Mouse (Mus musculus) spleen, postnatal 36 days (tissue): ENCODE data around the gene Tac1.
"Not testable (repeated sequence)": the region's sequence is repeated elsewhere in the genome, so short reads cannot be mapped to it uniquely, and the experiment has no call there.

Experiments used
- DNase-seq, 2 experiments: peaks; one replicate each; pipeline ENCODE4 v3.0.0; 2022; ENCODE audit warnings: low spot score in 2 of 2, mixed read lengths in 1 of 2

The Tac1 gene

DNA sequence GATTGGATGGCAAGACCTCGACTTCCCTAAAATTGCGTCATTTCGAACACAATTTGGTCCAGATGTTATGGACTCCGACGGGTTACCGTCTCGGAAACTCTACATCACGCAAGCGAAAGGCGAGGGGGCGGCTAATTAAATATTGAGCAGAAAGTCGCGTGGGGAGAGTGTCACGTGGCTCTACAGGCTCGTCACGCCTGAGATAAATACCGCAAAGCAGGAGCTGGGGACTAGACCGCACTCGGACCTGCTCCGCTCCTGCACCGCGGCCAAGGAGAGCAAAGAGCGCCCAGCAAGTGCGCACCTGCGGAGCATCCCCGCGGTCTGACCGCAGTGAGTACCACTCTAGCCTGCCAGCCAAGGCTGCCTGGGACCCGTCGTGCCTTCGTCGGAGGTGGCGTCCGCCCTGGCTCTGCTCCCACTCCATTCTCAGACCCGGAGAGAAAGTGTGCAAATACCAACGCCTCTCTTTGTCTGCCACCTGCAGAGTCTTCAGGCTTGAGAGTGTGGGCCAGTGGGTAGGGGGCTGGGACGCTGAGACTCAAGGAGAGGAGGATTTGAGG, at the start of gene Tac1:
Gene Tac1 (plus strand): TSS at position 51 of the 563 bp plus-strand sequence.
- DNase-seq, result no peak

DNA sequence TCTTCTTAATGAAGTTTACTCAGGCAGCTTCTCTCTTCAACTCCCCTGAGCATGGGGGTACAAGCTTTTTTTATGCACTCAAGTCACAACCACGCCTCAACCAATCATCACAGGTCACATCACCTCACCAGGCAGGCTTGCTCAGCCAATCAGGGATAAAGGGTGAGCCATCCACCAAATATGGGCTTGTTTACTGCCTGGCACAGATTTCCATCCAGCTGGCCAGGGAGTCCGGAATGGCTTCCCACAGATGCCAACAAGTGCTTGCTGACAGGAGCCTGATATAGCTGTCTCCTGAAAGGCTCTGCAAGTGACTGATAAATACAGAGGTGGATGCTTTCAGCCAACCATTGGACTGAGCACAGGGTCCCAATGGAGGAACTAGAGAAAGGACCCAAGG, 11.2 kb upstream of the Tac1 start:
- DNase-seq, result not testable (repeated sequence)

DNA sequence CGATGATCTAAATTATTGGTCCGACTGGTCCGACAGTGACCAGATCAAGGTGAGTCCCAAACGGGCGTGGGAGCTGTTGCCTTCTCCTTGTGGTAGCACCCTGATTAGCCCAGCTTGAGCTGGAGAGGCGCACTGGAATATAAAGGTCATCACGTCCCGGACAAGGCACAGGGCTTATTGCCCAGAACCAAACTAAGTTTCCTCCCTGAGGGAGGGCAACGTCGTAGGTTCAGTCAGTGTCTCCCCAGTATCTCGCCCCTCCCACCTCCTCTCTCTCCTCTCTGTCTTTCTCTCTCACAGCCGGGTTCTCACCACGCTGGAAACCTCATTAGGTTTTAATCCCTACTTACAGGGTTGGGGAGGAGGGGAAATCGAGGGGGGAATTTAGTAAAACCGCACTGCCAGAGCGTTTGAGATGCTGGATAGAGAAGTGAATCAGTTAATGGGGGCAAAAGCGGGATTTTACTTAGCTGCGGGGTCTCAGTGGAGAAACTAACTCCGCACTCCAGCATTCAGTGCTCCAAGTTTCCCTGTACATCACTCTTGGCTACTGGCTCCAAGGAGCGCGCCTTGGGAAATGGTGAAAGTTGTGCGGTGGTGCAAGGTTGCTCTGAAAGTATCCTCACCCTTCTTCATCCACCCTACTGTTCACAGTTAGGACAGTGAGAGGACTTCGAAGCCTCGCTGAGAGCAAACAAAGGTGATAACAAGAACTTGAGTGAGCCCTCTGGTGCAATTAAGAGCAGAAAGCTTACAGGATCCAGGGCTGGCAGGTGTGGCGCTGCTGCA, 1.2 kb downstream of the Tac1 start:
- DNase-seq, result no peak

DNA sequence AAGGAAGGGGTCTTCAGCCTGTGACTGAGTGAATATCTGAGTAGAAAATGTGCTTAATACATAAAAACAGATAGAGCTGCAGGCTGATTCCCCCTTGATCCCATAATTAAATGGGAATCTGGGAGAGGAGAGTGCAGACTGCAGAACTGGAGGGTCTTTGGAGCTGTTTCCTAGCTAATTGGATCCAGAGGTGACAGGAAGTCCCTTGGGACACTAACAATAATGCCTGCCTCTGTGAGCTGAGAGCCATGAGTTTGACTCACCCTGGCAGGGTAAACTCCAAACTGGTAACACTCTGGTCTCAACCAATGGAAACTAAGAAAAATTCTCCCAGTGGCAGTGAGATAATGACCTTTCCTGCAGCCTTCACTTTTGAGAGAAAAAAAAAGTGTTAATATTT, 3.5 kb downstream of the Tac1 start:
- DNase-seq, result no peak

DNA sequence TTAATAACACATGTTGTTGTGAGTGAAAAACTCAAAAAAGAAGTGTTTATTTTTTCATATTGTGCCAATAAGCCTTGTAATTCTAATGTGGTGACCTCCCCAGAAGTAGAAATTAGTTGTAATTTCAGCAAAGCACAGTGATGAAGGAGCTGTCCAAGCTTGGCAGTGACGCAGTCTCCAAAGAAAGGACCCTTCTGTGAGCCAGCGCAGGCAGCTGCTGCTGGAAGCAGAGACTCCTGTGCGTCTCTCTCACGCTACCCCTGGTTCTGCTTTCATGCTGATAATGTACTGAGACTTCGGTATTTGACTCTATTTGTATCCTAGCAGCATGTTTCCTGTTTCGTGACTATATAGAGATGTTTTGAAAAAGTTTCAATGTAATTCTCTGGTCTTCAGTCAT, 7.8 kb downstream of the Tac1 start:
- no peak for DNase-seq

DNA sequence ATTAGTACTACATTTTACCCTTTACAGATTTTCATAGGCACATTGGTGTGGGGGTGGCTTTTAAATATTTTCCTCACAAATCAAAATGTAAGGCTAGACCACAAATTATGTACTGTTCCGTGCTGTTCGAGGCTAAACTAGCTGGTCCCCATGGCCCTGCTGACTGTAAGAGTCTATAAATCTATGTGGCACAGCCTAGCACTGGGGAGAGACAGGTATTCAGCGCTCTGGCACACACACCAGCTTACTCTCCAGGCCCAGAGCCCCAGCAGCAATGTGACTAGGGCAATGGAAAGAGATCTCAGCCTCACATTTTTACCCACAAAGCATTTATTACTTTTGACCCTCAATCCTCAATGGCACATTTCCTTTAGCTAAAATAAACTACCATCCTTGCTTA, 9.9 kb downstream of the Tac1 start:
- DNase-seq, result no peak

DNA sequence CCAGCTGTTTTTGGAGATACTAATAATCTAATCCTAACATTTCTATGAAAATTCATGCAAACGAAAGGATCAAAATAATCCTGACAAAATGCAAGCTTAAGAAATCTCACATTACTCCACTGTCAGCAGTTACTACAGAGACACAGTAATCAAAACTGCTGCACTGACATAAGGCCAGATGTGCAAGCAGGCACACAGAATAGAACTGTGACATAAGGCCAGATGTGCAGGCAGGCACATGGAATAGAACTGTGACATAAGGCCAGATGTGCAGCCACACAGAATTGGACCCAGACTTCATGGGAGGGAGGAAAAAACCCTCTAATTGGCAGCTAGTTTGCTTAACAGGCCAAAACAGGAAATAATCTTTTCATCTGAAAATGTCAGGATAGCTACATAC, 16.5 kb downstream of the Tac1 start:
- no peak for DNase-seq

DNA sequence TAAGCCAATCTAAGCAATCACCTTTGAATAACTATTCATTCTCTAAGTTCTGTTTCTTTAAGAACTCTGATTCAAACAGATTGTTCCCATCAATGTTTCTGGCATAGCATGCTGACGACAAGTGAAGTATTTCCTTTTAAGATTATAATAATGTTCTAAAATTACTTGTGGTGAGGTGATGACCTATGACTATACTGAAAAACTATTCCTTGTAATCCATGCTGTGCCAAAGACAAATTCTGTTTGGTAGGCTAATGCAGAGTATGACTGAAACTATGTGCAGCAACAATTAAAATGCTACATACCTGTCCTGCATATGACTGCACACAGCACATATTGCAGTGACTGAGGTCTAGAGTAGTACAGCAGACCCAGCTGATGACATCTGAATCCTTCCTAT, 23.4 kb downstream of the Tac1 start:
- DNase-seq, result no peak

DNA sequence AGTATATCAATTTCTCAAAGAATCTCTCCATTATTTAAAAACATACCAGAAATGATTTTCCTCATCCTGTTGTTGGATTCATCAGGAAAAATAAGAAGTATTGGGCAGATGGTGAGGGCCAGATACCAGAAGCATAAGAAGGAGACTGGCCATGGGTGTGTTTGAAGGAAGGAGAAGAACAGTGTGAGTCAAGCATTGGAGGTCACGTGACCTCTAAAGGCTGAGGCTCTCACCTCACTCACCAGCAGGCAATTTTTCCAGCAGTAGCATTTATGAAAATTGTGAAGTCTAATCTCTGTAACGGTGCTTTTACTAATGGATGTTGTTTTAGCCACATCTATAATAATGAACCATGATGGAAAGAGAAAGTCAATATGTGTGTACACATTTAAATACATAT, 39.8 kb downstream of the Tac1 start:
- DNase-seq, result no peak

DNA sequence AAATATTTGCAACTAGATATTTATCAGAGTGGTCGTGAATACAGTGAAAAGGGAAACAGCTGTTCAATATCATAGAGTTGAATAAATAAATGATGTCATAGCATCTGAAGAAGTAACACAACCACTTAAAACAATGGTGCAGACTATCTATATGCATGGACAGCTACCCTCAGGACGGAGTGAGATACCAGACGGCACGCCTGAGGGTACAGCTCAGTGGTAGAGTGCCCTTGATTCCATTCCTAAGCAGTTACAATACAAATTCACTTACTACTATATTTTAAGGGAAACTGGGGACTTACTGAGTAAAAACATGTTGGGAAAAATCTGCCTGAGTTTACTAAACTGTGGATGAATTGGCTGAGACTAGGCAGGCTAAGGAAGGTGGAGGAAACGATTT, 43.7 kb downstream of the Tac1 start:
- no peak for DNase-seq

DNA sequence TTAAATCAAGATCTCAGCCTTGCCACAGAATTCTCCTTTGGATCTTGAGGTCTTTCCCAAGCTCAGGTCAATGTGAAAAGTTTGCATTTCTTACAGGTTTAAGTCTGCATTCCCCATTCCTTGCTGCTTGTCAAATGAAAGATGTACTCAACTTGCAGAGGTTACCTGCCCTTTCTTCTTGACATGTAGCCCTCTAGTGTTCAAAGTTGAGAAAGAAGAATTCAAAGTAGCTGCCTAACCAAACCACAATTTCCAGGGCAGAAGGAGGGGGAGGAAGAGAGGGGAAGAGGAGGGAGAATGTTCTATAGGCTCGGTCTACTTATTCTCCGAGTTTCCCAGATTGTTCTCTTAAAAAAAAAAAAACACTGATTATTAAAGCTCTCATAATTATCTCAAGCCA, 45.5 kb downstream of the Tac1 start:
- no peak for DNase-seq

DNA sequence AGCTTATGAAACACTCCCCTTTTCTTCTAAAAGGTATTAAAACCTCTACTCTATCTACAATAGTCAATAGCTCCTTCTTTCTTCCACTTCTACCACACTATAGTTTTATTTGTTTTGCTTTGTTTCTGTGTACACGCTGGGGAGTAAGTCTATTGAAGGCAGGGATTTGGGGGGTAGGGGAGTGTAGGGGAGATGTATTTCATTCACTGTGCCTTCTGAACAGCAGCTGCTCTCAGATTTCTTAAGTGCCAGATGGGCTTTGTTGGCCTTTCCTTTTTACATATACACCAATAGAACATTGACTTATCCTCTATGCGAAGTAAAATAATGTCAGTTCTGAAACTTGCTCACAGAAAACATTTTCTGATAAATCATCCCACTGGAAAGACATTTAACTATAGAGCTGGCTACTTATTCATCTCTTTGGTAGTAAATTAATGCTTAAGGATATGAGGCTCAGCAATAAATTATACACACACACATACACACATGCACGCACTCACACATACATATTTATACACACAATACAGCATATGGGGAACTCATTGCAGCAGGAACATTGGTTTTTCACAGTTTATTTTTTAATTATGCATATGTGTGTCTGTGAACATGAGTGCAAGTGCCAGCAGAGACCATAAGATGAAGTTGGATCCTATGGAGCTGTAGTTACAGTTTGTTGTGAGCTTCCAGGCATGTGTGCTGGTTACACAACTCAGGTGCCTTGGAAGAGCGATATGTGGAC, 46.8 kb downstream of the Tac1 start:
- no peak for DNase-seq

DNA sequence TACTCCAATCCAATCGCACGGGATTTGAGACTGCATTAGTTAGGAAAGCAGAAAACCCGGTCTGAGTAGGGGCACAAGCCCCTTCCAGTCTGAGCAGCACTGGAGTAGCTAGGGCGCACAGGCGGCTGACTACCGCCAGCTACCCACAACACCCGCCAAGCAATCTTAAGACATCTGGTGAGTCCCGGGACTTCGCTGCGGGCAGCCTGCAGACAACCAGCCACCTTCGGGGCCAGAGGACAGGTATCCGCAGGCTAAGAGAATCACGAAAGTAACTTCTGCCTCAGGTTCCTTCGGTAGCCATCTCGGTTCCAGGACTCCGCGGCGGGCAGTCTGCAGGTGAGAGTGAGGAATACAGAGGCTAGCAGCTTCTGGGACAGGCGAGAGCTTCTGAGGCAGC, 59.0 kb downstream of the Tac1 start:
- DNase-seq, result not testable (repeated sequence)
